Mouse (Mus musculus) adrenal gland, adult 2 months (tissue): Measurements from ENCODE around the gene Mmab. TPM values are rescaled to one million over a fixed set of nuclear protein-coding genes. Genes with fewer than 3 reads are reported as not detected.
A peak's percentile ranks its signal among the peaks of the same experiment; 100 is the strongest.

ENCODE experiments used
- DNase-seq: peaks from one replicate; pipeline ENCODE4 v3.0.0; 2021
- long read RNA-seq: library from polyadenylated mRNA; stranded (forward); transcript quantifications from one replicate; pipeline ENCODE4 v2.0.0, GENCODE M21; 2021
- polyA plus RNA-seq: library from polyadenylated mRNA; depleted of rRNA; stranded (reverse); fragments of >200 nt; gene quantifications from 2 replicates; pipeline ENCODE4 v1.2.3, GENCODE M21; 2012; rRNA removed
- total RNA-seq, 2 experiments: library from RNA; stranded (reverse); gene quantifications; 2 replicates each; pipeline ENCODE4 v1.2.3; 2021

The Mmab gene
- total RNA-seq (10 to 100 TPM; 21.2 to 23.1 TPM), polyA plus RNA-seq (27.4 and 37.4 TPM in 2 replicates)
- long read RNA-seq, transcript Mmab-201 (9 exons, 3,020 nt): major isoform, 43 of 49 reads
- long read RNA-seq, partial matches to known transcripts: 1 of 49 reads
- long read RNA-seq, other reads (novel, unspliced or antisense): 5 of 49 reads

- DNase-seq: peak; percentile 99
Measured at GRCm38 (mm10) chr5:114443566-114444367, at the start of gene Mmab, which contains the start of gene Mvk. Gene Mmab, minus strand, starts transcription at chr5:114444060. Gene Mvk, plus strand, starts transcription at chr5:114444269.

GRCm38 (mm10) chr5:114490241-114490640 is 46.4 kb upstream of the Mmab start:
- DNase-seq: no peak

GRCm38 (mm10) chr5:114489570-114489969 is 45.7 kb upstream of the Mmab start:
- DNase-seq: no peak

GRCm38 (mm10) chr5:114485685-114486084 is 41.8 kb upstream of the Mmab start:
- DNase-seq: no peak

GRCm38 (mm10) chr5:114482587-114483011 is 38.7 kb upstream of the Mmab start:
- no peak for DNase-seq

GRCm38 (mm10) chr5:114478267-114478666 is 34.4 kb upstream of the Mmab start:
- DNase-seq: no peak

GRCm38 (mm10) chr5:114474741-114475491 is 31.1 kb upstream of the Mmab start:
- DNase-seq: no peak

GRCm38 (mm10) chr5:114470359-114470758 is 26.5 kb upstream of the Mmab start:
- no peak for DNase-seq

- no peak for DNase-seq
Measured at GRCm38 (mm10) chr5:114468007-114468406, 24.1 kb upstream of the Mmab start.

- DNase-seq: peak; percentile 73
Measured at GRCm38 (mm10) chr5:114467430-114467829, 23.6 kb upstream of the Mmab start.

- peak; percentile 24 for DNase-seq
Measured at GRCm38 (mm10) chr5:114467019-114467418, 23.2 kb upstream of the Mmab start.

GRCm38 (mm10) chr5:114465641-114466040 is 21.8 kb upstream of the Mmab start:
- no peak for DNase-seq

- no peak for DNase-seq
Measured at GRCm38 (mm10) chr5:114464561-114464960, 20.7 kb upstream of the Mmab start.

GRCm38 (mm10) chr5:114462067-114463040 is 18.5 kb upstream of the Mmab start:
- peak; percentile 85 for DNase-seq

- DNase-seq: peak; percentile 86
Measured at GRCm38 (mm10) chr5:114461238-114461637, 17.4 kb upstream of the Mmab start.

GRCm38 (mm10) chr5:114456995-114457605 is 13.2 kb upstream of the Mmab start:
- no peak for DNase-seq

GRCm38 (mm10) chr5:114456287-114456686 is 12.4 kb upstream of the Mmab start:
- DNase-seq: no peak

GRCm38 (mm10) chr5:114449011-114449410 is 5.2 kb upstream of the Mmab start:
- DNase-seq: no peak

GRCm38 (mm10) chr5:114444368-114444692 is 470 bp upstream of the Mmab start:
- no peak for DNase-seq

GRCm38 (mm10) chr5:114435588-114435987 is 8.3 kb downstream of the Mmab start:
- no peak for DNase-seq

GRCm38 (mm10) chr5:114434359-114434758 is 9.5 kb downstream of the Mmab start:
- no peak for DNase-seq
